Mouse (Mus musculus) heart, embryonic 11.5 days (tissue): ENCODE data around the gene Fanca. TPM values are rescaled to one million over a fixed set of nuclear protein-coding genes. Genes with fewer than 3 reads are reported as not detected.

Experiments used
- ATAC-seq: fragments of 200-750 bp; cut with Nextera tagmentation; replicated peaks from 2 replicates; pipeline ENCODE4 v1.8.0; 2017; ENCODE audit warnings: moderate library complexity; ENCODE audit not compliant: insufficient number of reproducible peaks, low FRiP score, low TSS enrichment
- H3K27ac ChIP-seq: fragments of 300-500 bp; sonication (generic); 2 replicates; pipeline ENCODE4 v1.5.1; 2014; ENCODE audit warnings: mild to moderate bottlenecking, low read depth, low read length
- H3K27me3 ChIP-seq: fragments of 300-500 bp; sonication (generic); 2 replicates; pipeline ENCODE4 v1.6.1; 2014; ENCODE audit warnings: mild to moderate bottlenecking, low read length, mixed read lengths; ENCODE audit not compliant: control insufficient read depth, insufficient read depth
- H3K36me3 ChIP-seq: fragments of 300-500 bp; sonication (generic); 2 replicates; pipeline ENCODE4 v1.6.1; 2014; ENCODE audit warnings: mild to moderate bottlenecking, low read length, moderate library complexity, mixed read lengths; ENCODE audit not compliant: control insufficient read depth, insufficient read depth
- H3K4me1 ChIP-seq: fragments of 300-500 bp; sonication (generic); 2 replicates; pipeline ENCODE4 v1.6.1; 2014; ENCODE audit warnings: low read length; ENCODE audit not compliant: control insufficient read depth, insufficient read depth
- H3K4me2 ChIP-seq: fragments of 300-500 bp; sonication (generic); 2 replicates; pipeline ENCODE4 v1.6.1; 2014; ENCODE audit warnings: mild to moderate bottlenecking, moderate library complexity
- H3K4me3 ChIP-seq: fragments of 300-500 bp; sonication (generic); 2 replicates; pipeline ENCODE4 v1.5.1; 2014; ENCODE audit warnings: low read depth, low read length
- H3K9ac ChIP-seq: fragments of 300-500 bp; sonication (generic); 2 replicates; pipeline ENCODE4 v1.6.1; 2014; ENCODE audit warnings: mild to moderate bottlenecking, low read depth, low read length, moderate library complexity
- H3K9me3 ChIP-seq: fragments of 300-500 bp; sonication (generic); replicated peaks from 2 replicates; pipeline ENCODE4 v1.6.1; 2016; ENCODE audit warnings: low read length; ENCODE audit not compliant: control insufficient read depth
- WGBS: fragments of 180-500 bp; shearing (Covaris S2); extraction: QIAGEN DNeasy Blood & Tissue Kit; methylation state at CpG from one replicate; pipeline ENCODE4 v1.1.7; 2014; ENCODE audit not compliant: insufficient replicate concordance; 5-methylcytosine and 5-hydroxymethylcytosine counted together
- polyA plus RNA-seq: library from polyadenylated mRNA; unstranded; fragments of >200 nt; fragmentation: Nextera tagmentation; extraction: Ambion mirVana; gene quantifications from 2 replicates; pipeline ENCODE4 v1.2.1, GENCODE M21; 2014

The Fanca gene
- polyA plus RNA-seq, result 22.8 and 27.7 TPM in 2 replicates

- H3K9ac ChIP-seq, result peak within 1 kb of the TSS; percentile 77
- H3K9me3 ChIP-seq, result no peaks in the 10 kb centered on the region
- H3K27ac ChIP-seq, result peak within 1 kb of the TSS; percentile 50; the same call in 1 of the 2 replicates
- peak; percentile 99 for ATAC-seq
- no peaks in the 10 kb centered on the region for H3K36me3 ChIP-seq
- H3K4me3 ChIP-seq, result peak within 1 kb of the TSS; percentile 68
- H3K4me2 ChIP-seq, result peak within 1 kb of the TSS; percentile 84
- under 1% methylated on average over 24 of the region's 24 CpGs for WGBS
- H3K4me1 ChIP-seq, result peaks cover 10% of the 10 kb centered on the region
- H3K27me3 ChIP-seq, result no peaks in the 10 kb centered on the region
Observed at GRCm38 (mm10) chr8:123318467-123318911, at the start of gene Fanca. TSS of gene Fanca (minus strand) at chr8:123318576.

GRCm38 (mm10) chr8:123361082-123361739 lies 42.8 kb upstream of the Fanca start:
- Histone ChIP-seq H3K36me3 (no peaks in the 10 kb centered on the region), H3K4me1 (no peaks in the 10 kb centered on the region), H3K4me3 (no peak overlapping the region), H3K9ac (no peak overlapping the region), H3K4me2 (no peak overlapping the region), H3K27me3 (no peaks in the 10 kb centered on the region), H3K9me3 (no peaks in the 10 kb centered on the region), H3K27ac (no peak overlapping the region)
- WGBS, result 42% methylated on average over 12 of the region's 12 CpGs
- ATAC-seq, result no peak

- H3K4me3 ChIP-seq, result no peak overlapping the region
Observed at GRCm38 (mm10) chr8:123353216-123353615, 34.8 kb upstream of the Fanca start.

GRCm38 (mm10) chr8:123352786-123353185 lies 34.4 kb upstream of the Fanca start:
- H3K9me3 ChIP-seq, result no peaks in the 10 kb centered on the region
- ATAC-seq, result no peak
- no peak overlapping the region for H3K27ac ChIP-seq
- H3K27me3 ChIP-seq, result peaks cover 8% of the 10 kb centered on the region; the same call in 1 of the 2 replicates
- peaks cover 20% of the 10 kb centered on the region for H3K4me1 ChIP-seq
- no peaks in the 10 kb centered on the region for H3K36me3 ChIP-seq
- no peak overlapping the region for H3K4me2 ChIP-seq
- H3K4me3 ChIP-seq, result no peak overlapping the region
- WGBS, result 50% methylated on average over 13 of the region's 13 CpGs
- H3K9ac ChIP-seq, result no peak overlapping the region

More at GRCm38 (mm10) chr8:123353216-123353615, 34.8 kb upstream of the Fanca start:
- Histone ChIP-seq H3K9ac (no peak overlapping the region), H3K4me2 (no peak overlapping the region), H3K27ac (no peak overlapping the region), H3K27me3 (peaks cover 8% of the 10 kb centered on the region; the same call in 1 of the 2 replicates), H3K36me3 (no peaks in the 10 kb centered on the region), H3K9me3 (no peaks in the 10 kb centered on the region), H3K4me1 (peaks cover 18% of the 10 kb centered on the region)
- WGBS, result 56% methylated on average over 11 of the region's 11 CpGs
- no peak for ATAC-seq

GRCm38 (mm10) chr8:123352118-123352517 lies 33.7 kb upstream of the Fanca start:
- Histone ChIP-seq H3K4me2 (no peak overlapping the region), H3K36me3 (no peaks in the 10 kb centered on the region), H3K27ac (no peak overlapping the region), H3K9me3 (no peaks in the 10 kb centered on the region), H3K27me3 (peaks cover 8% of the 10 kb centered on the region; the same call in 1 of the 2 replicates), H3K9ac (no peak overlapping the region), H3K4me3 (no peak overlapping the region), H3K4me1 (peaks cover 23% of the 10 kb centered on the region)
- ATAC-seq, result no peak
- WGBS, result 78% methylated on average over 12 of the region's 12 CpGs

- no peaks in the 10 kb centered on the region for H3K36me3 ChIP-seq
- peak overlapping the region; percentile 62; the same call in 1 of the 2 replicates for H3K27ac ChIP-seq
- peaks cover 22% of the 10 kb centered on the region for H3K4me1 ChIP-seq
- 73% methylated on average over 4 of the region's 4 CpGs for WGBS
- no peak overlapping the region for H3K9ac ChIP-seq
- no peaks in the 10 kb centered on the region for H3K9me3 ChIP-seq
- no peak overlapping the region for H3K4me3 ChIP-seq
- H3K4me2 ChIP-seq, result no peak overlapping the region
- ATAC-seq, result no peak
- peaks cover 2% of the 10 kb centered on the region; the same call in 1 of the 2 replicates for H3K27me3 ChIP-seq
Observed at GRCm38 (mm10) chr8:123349073-123349472, 30.7 kb upstream of the Fanca start.

GRCm38 (mm10) chr8:123348237-123348843 lies 30.0 kb upstream of the Fanca start:
- peaks cover 27% of the 10 kb centered on the region for H3K4me1 ChIP-seq
- WGBS, result 29% methylated on average over 9 of the region's 9 CpGs
- H3K27me3 ChIP-seq, result no peaks in the 10 kb centered on the region
- H3K27ac ChIP-seq, result peak overlapping the region; percentile 62
- H3K4me3 ChIP-seq, result no peak overlapping the region
- no peaks in the 10 kb centered on the region for H3K36me3 ChIP-seq
- H3K9ac ChIP-seq, result no peak overlapping the region
- H3K4me2 ChIP-seq, result no peak overlapping the region; the same call in 1 of the 2 replicates
- ATAC-seq, result peak; percentile 59; the same call in 1 of the 2 replicates
- H3K9me3 ChIP-seq, result no peaks in the 10 kb centered on the region

GRCm38 (mm10) chr8:123347293-123347692 lies 28.9 kb upstream of the Fanca start:
- ATAC-seq, result no peak
- no peaks in the 10 kb centered on the region for H3K36me3 ChIP-seq
- no peak overlapping the region for H3K9ac ChIP-seq
- H3K4me1 ChIP-seq, result peaks cover 28% of the 10 kb centered on the region
- WGBS, result 58% methylated on average over 2 of the region's 2 CpGs
- H3K27ac ChIP-seq, result no peak overlapping the region
- no peaks in the 10 kb centered on the region for H3K9me3 ChIP-seq
- H3K4me2 ChIP-seq, result no peak overlapping the region
- H3K27me3 ChIP-seq, result no peaks in the 10 kb centered on the region
- H3K4me3 ChIP-seq, result no peak overlapping the region
